Mouse (Mus musculus): Measurements from ENCODE around the gene Med13l. TPM values are rescaled to one million over a fixed set of nuclear protein-coding genes. Genes with fewer than 3 reads are reported as not detected.

Gene Med13l
- polyA plus RNA-seq, 1 experiment from 2014 or later: 11.5 TPM

- no peak overlapping the region for H3K27ac ChIP-seq (replicated peaks)
- H3K9ac ChIP-seq (replicated peaks): no peak overlapping the region
- no peaks in the 10 kb centered on the region for H3K27me3 ChIP-seq (replicated peaks)
- no peak for ATAC-seq (ENCODE audit: low FRiP score)
- H3K9me3 ChIP-seq (replicated peaks): no peaks in the 10 kb centered on the region
- no peak overlapping the region for H3K4me3 ChIP-seq (replicated peaks)
- H3K4me2 ChIP-seq: no peak overlapping the region
- H3K36me3 ChIP-seq: no peaks in the 10 kb centered on the region
- H3K4me1 ChIP-seq: peaks cover 87% of the 10 kb centered on the region
- 54% methylated on average over 5 of the region's 5 CpGs for WGBS
Measured at GRCm38 (mm10) chr5:118707501-118707900, 147.0 kb downstream of the Med13l start.

- Histone ChIP-seq H3K4me2 (no peak overlapping the region), H3K4me1 (peaks cover 79% of the 10 kb centered on the region), H3K27me3 (replicated peaks) (no peaks in the 10 kb centered on the region), H3K27ac (replicated peaks) (no peak overlapping the region), H3K36me3 (no peaks in the 10 kb centered on the region), H3K9ac (replicated peaks) (no peak overlapping the region), H3K9me3 (replicated peaks) (no peaks in the 10 kb centered on the region), H3K4me3 (replicated peaks) (no peak overlapping the region)
- ATAC-seq (ENCODE audit: low FRiP score): no peak
- 67% methylated on average over 16 of the region's 16 CpGs for WGBS
Measured at GRCm38 (mm10) chr5:118708215-118708949, 147.9 kb downstream of the Med13l start.

- Histone ChIP-seq H3K9ac (replicated peaks) (no peak overlapping the region), H3K4me2 (no peak overlapping the region), H3K4me3 (replicated peaks) (no peak overlapping the region), H3K4me1 (peaks cover 69% of the 10 kb centered on the region), H3K36me3 (no peaks in the 10 kb centered on the region), H3K27me3 (replicated peaks) (no peaks in the 10 kb centered on the region), H3K27ac (replicated peaks) (no peak overlapping the region), H3K9me3 (replicated peaks) (no peaks in the 10 kb centered on the region)
- WGBS: 65% methylated on average over 7 of the region's 7 CpGs
- no peak for ATAC-seq (ENCODE audit: low FRiP score)
Measured at GRCm38 (mm10) chr5:118709847-118710251, 149.4 kb downstream of the Med13l start.

- ATAC-seq (ENCODE audit: low FRiP score): no peak
- H3K27me3 ChIP-seq (replicated peaks): no peaks in the 10 kb centered on the region
- no peaks in the 10 kb centered on the region for H3K9me3 ChIP-seq (replicated peaks)
- H3K4me1 ChIP-seq: peaks cover 53% of the 10 kb centered on the region
- no peaks in the 10 kb centered on the region for H3K36me3 ChIP-seq
- 79% methylated on average over 7 of the region's 7 CpGs for WGBS
- H3K9ac ChIP-seq (replicated peaks): no peak overlapping the region
- H3K4me2 ChIP-seq: no peak overlapping the region
- no peak overlapping the region for H3K4me3 ChIP-seq (replicated peaks)
- H3K27ac ChIP-seq (replicated peaks): no peak overlapping the region
Measured at GRCm38 (mm10) chr5:118715518-118715917, 155.0 kb downstream of the Med13l start.

GRCm38 (mm10) chr5:118716295-118717271 is 156.1 kb downstream of the Med13l start:
- no peak overlapping the region for H3K4me2 ChIP-seq
- peaks cover 43% of the 10 kb centered on the region for H3K4me1 ChIP-seq
- no peaks in the 10 kb centered on the region for H3K27me3 ChIP-seq (replicated peaks)
- H3K27ac ChIP-seq (replicated peaks): no peak overlapping the region
- no peaks in the 10 kb centered on the region for H3K9me3 ChIP-seq (replicated peaks)
- peaks cover 3% of the 10 kb centered on the region; the same call in 1 of the 2 replicates for H3K36me3 ChIP-seq
- 48% methylated on average over 14 of the region's 14 CpGs for WGBS
- ATAC-seq (ENCODE audit: low FRiP score): no peak
- H3K4me3 ChIP-seq (replicated peaks): no peak overlapping the region
- no peak overlapping the region for H3K9ac ChIP-seq (replicated peaks)

- H3K9ac ChIP-seq (replicated peaks): no peak overlapping the region
- no peak overlapping the region for H3K4me3 ChIP-seq (replicated peaks)
- peaks cover 37% of the 10 kb centered on the region for H3K4me1 ChIP-seq
- 0 out of 2 replicates have a peak overlapping the region, but pooled peaks have one; percentile 18 for H3K27ac ChIP-seq (replicated peaks)
- no peak for ATAC-seq (ENCODE audit: low FRiP score)
- H3K9me3 ChIP-seq (replicated peaks): no peaks in the 10 kb centered on the region
- H3K27me3 ChIP-seq (replicated peaks): no peaks in the 10 kb centered on the region
- H3K4me2 ChIP-seq: no peak overlapping the region
- 71% methylated on average over 10 of the region's 10 CpGs for WGBS
- peaks cover 9% of the 10 kb centered on the region; the same call in 1 of the 2 replicates for H3K36me3 ChIP-seq
Measured at GRCm38 (mm10) chr5:118717456-118717855, 157.0 kb downstream of the Med13l start.

GRCm38 (mm10) chr5:118718070-118718469 is 157.6 kb downstream of the Med13l start:
- Histone ChIP-seq H3K9me3 (replicated peaks) (no peaks in the 10 kb centered on the region), H3K27ac (replicated peaks) (no peak overlapping the region), H3K4me2 (no peak overlapping the region), H3K9ac (replicated peaks) (no peak overlapping the region), H3K27me3 (replicated peaks) (no peaks in the 10 kb centered on the region), H3K4me3 (replicated peaks) (no peak overlapping the region), H3K4me1 (peaks cover 36% of the 10 kb centered on the region), H3K36me3 (peaks cover 9% of the 10 kb centered on the region; the same call in 1 of the 2 replicates)
- no peak for ATAC-seq (ENCODE audit: low FRiP score)
- WGBS: 89% methylated on average over 6 of the region's 6 CpGs

- H3K9ac ChIP-seq (replicated peaks): no peak overlapping the region
- ATAC-seq (ENCODE audit: low FRiP score): no peak
- no peak overlapping the region for H3K27ac ChIP-seq (replicated peaks)
- no peak overlapping the region for H3K4me2 ChIP-seq
- no peak overlapping the region for H3K4me3 ChIP-seq (replicated peaks)
- H3K9me3 ChIP-seq (replicated peaks): no peaks in the 10 kb centered on the region
- no peaks in the 10 kb centered on the region for H3K27me3 ChIP-seq (replicated peaks)
- 89% methylated on average over 12 of the region's 12 CpGs for WGBS
- peaks cover 22% of the 10 kb centered on the region for H3K4me1 ChIP-seq
- peaks cover 20% of the 10 kb centered on the region for H3K36me3 ChIP-seq
Measured at GRCm38 (mm10) chr5:118721416-118721815, 160.9 kb downstream of the Med13l start.

- Histone ChIP-seq H3K9me3 (replicated peaks) (no peaks in the 10 kb centered on the region), H3K27ac (replicated peaks) (no peak overlapping the region), H3K36me3 (peaks cover 23% of the 10 kb centered on the region), H3K4me3 (replicated peaks) (no peak overlapping the region), H3K9ac (replicated peaks) (no peak overlapping the region), H3K27me3 (replicated peaks) (no peaks in the 10 kb centered on the region), H3K4me1 (peaks cover 21% of the 10 kb centered on the region), H3K4me2 (no peak overlapping the region)
- ATAC-seq (ENCODE audit: low FRiP score): no peak
- WGBS: 82% methylated on average over 5 of the region's 5 CpGs
Measured at GRCm38 (mm10) chr5:118721848-118722247, 161.4 kb downstream of the Med13l start.

- Histone ChIP-seq H3K4me1 (peaks cover 23% of the 10 kb centered on the region), H3K4me2 (no peak overlapping the region), H3K9me3 (replicated peaks) (no peaks in the 10 kb centered on the region), H3K9ac (replicated peaks) (no peak overlapping the region), H3K4me3 (replicated peaks) (no peak overlapping the region), H3K27ac (replicated peaks) (no peak overlapping the region), H3K36me3 (peaks cover 23% of the 10 kb centered on the region), H3K27me3 (replicated peaks) (no peaks in the 10 kb centered on the region)
- no peak for ATAC-seq (ENCODE audit: low FRiP score)
- WGBS: 74% methylated on average over 3 of the region's 3 CpGs
Measured at GRCm38 (mm10) chr5:118722456-118722855, 162.0 kb downstream of the Med13l start.

- peaks cover 12% of the 10 kb centered on the region for H3K4me1 ChIP-seq
- H3K9me3 ChIP-seq (replicated peaks): no peaks in the 10 kb centered on the region
- no peaks in the 10 kb centered on the region for H3K27me3 ChIP-seq (replicated peaks)
- no peak for ATAC-seq (ENCODE audit: low FRiP score)
- WGBS: 61% methylated on average over 6 of the region's 6 CpGs
- H3K9ac ChIP-seq (replicated peaks): no peak overlapping the region
- H3K4me2 ChIP-seq: no peak overlapping the region
- no peak overlapping the region for H3K4me3 ChIP-seq (replicated peaks)
- peaks cover 51% of the 10 kb centered on the region for H3K36me3 ChIP-seq
- H3K27ac ChIP-seq (replicated peaks): no peak overlapping the region
Measured at GRCm38 (mm10) chr5:118725425-118725824, 164.9 kb downstream of the Med13l start.

Measured in neural tube, embryonic 15.5 days (tissue).